Mouse (Mus musculus) liver, embryonic 12.5 days (tissue): ENCODE data around the gene Gm17349. TPM values are rescaled to one million over a fixed set of nuclear protein-coding genes. Genes with fewer than 3 reads are reported as not detected.

Experiments
- ATAC-seq: fragments of 200-750 bp; cut with Nextera tagmentation; 2 replicates; pipeline ENCODE4 v1.8.0; 2017; ENCODE audit warnings: moderate number of reproducible peaks, mild to moderate bottlenecking, moderate library complexity
- H3K27ac ChIP-seq: fragments of 300-500 bp; sonication (generic); 2 replicates; pipeline ENCODE4 v1.5.1; 2016; ENCODE audit warnings: mild to moderate bottlenecking
- H3K27me3 ChIP-seq: fragments of 300-500 bp; sonication (generic); replicated peaks from 2 replicates; pipeline ENCODE4 v1.6.1; 2016; ENCODE audit warnings: mild to moderate bottlenecking, moderate library complexity
- H3K36me3 ChIP-seq: fragments of 300-500 bp; sonication (generic); 2 replicates; pipeline ENCODE4 v1.6.1; 2016; ENCODE audit warnings: mild to moderate bottlenecking, moderate library complexity
- H3K4me1 ChIP-seq: fragments of 300-500 bp; sonication (generic); 2 replicates; pipeline ENCODE4 v1.6.1; 2016
- H3K4me2 ChIP-seq: fragments of 300-500 bp; sonication (generic); 2 replicates; pipeline ENCODE4 v1.6.1; 2016; ENCODE audit warnings: mild to moderate bottlenecking, moderate library complexity
- H3K4me3 ChIP-seq: fragments of 300-500 bp; sonication (generic); 2 replicates; pipeline ENCODE4 v1.5.1; 2016; ENCODE audit warnings: mild to moderate bottlenecking, moderate library complexity
- H3K9ac ChIP-seq: fragments of 300-500 bp; sonication (generic); 2 replicates; pipeline ENCODE4 v1.6.1; 2016; ENCODE audit warnings: mild to moderate bottlenecking, moderate library complexity
- H3K9me3 ChIP-seq: fragments of 300-500 bp; sonication (generic); replicated peaks from 2 replicates; pipeline ENCODE4 v1.6.1; 2016; ENCODE audit warnings: mild to moderate bottlenecking, moderate library complexity
- WGBS: fragments of 180-500 bp; shearing (Covaris S2); methylation state at CpG from one replicate; pipeline ENCODE4 v1.1.7; 2016; ENCODE audit not compliant: insufficient replicate concordance; 5-methylcytosine and 5-hydroxymethylcytosine counted together
- polyA plus RNA-seq: library from polyadenylated mRNA; unstranded; fragments of >200 nt; fragmentation: Nextera tagmentation; extraction: Ambion mirVana; gene quantifications from 2 replicates; pipeline ENCODE4 v1.2.1, GENCODE M21; 2016

The Gm17349 gene
- polyA plus RNA-seq, 1 experiment from 2014 or later, result not detected

- Histone ChIP-seq H3K4me2 (no peak overlapping the region), H3K4me1 (peaks cover 33% of the 10 kb centered on the region), H3K27ac (no peak overlapping the region), H3K9me3 (peaks cover 4% of the 10 kb centered on the region; the same call in 1 of the 2 replicates), H3K27me3 (peaks cover 98% of the 10 kb centered on the region), H3K36me3 (no peaks in the 10 kb centered on the region), H3K9ac (no peak overlapping the region), H3K4me3 (no peak overlapping the region)
- 3% methylated on average over 12 of the region's 12 CpGs for WGBS
- no peak for ATAC-seq
Observed at GRCm38 (mm10) chr15:99668881-99669280, 36.4 kb downstream of the Gm17349 start.

DNA sequence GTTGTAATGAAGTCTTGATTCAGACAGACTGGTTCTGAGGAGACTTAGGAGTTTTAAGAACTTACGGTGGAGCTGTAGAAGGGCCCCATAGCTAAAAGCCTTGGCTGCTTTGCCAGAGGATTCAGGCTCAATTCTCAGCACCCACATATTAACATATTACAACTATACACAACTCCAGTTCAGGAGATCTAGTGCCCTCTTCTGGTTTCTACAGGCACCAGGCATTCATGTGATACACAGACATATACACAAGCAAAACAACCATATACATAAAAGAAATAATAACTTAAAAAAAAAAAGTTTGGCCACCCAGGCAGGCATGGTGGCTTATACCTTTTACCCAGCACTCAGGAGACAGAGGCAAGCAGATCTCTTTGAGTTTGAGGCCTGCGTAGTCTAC lies 37.7 kb downstream of the Gm17349 start:
- Histone ChIP-seq H3K9ac (no peak overlapping the region), H3K4me1 (peaks cover 44% of the 10 kb centered on the region), H3K4me2 (no peak overlapping the region), H3K27me3 (peaks cover 97% of the 10 kb centered on the region), H3K36me3 (no peaks in the 10 kb centered on the region), H3K4me3 (no peak overlapping the region), H3K9me3 (peaks cover 4% of the 10 kb centered on the region; the same call in 1 of the 2 replicates), H3K27ac (no peak overlapping the region)
- ATAC-seq, result no peak
- 86% methylated on average over 2 of the region's 2 CpGs for WGBS

- peaks cover 46% of the 10 kb centered on the region for H3K4me1 ChIP-seq
Observed at GRCm38 (mm10) chr15:99664600-99665451, 40.5 kb downstream of the Gm17349 start.

GRCm38 (mm10) chr15:99663964-99664599 lies 41.2 kb downstream of the Gm17349 start:
- no peaks in the 10 kb centered on the region for H3K36me3 ChIP-seq
- H3K9ac ChIP-seq, result peak overlapping the region; percentile 46; the same call in 1 of the 2 replicates
- peak overlapping the region; percentile 39 for H3K4me3 ChIP-seq
- no peak for ATAC-seq
- H3K4me2 ChIP-seq, result peak overlapping the region; percentile 72
- peaks cover 4% of the 10 kb centered on the region; the same call in 1 of the 2 replicates for H3K9me3 ChIP-seq
- peaks cover 46% of the 10 kb centered on the region for H3K4me1 ChIP-seq
- peak overlapping the region; percentile 62; the same call in 1 of the 2 replicates for H3K27ac ChIP-seq
- WGBS, result 6% methylated on average over 17 of the region's 17 CpGs
- peaks cover 92% of the 10 kb centered on the region for H3K27me3 ChIP-seq

More at GRCm38 (mm10) chr15:99664600-99665451, 40.5 kb downstream of the Gm17349 start:
- ATAC-seq, result peak; percentile 97
- Histone ChIP-seq H3K27me3 (peaks cover 96% of the 10 kb centered on the region), H3K4me3 (peak overlapping the region; percentile 39), H3K9me3 (peaks cover 4% of the 10 kb centered on the region; the same call in 1 of the 2 replicates), H3K27ac (peak overlapping the region; percentile 62; the same call in 1 of the 2 replicates), H3K9ac (peak overlapping the region; percentile 46; the same call in 1 of the 2 replicates), H3K36me3 (no peaks in the 10 kb centered on the region), H3K4me2 (peak overlapping the region; percentile 72)
- under 1% methylated on average over 51 of the region's 52 CpGs for WGBS

GRCm38 (mm10) chr15:99662371-99662770 lies 42.9 kb downstream of the Gm17349 start:
- WGBS, result 4% methylated on average over 7 of the region's 7 CpGs
- Histone ChIP-seq H3K4me1 (peaks cover 46% of the 10 kb centered on the region), H3K4me2 (peak overlapping the region; percentile 24; the same call in 1 of the 2 replicates), H3K27ac (no peak overlapping the region), H3K4me3 (no peak overlapping the region), H3K36me3 (no peaks in the 10 kb centered on the region), H3K9ac (no peak overlapping the region), H3K27me3 (peaks cover 92% of the 10 kb centered on the region), H3K9me3 (peaks cover 2% of the 10 kb centered on the region; the same call in 1 of the 2 replicates)
- no peak for ATAC-seq

GRCm38 (mm10) chr15:99661121-99661830 lies 44.0 kb downstream of the Gm17349 start:
- no peak overlapping the region for H3K4me2 ChIP-seq
- H3K4me1 ChIP-seq, result peaks cover 46% of the 10 kb centered on the region
- H3K9ac ChIP-seq, result no peak overlapping the region
- H3K27ac ChIP-seq, result no peak overlapping the region
- no peaks in the 10 kb centered on the region for H3K36me3 ChIP-seq
- peaks cover 92% of the 10 kb centered on the region for H3K27me3 ChIP-seq
- H3K9me3 ChIP-seq, result no peaks in the 10 kb centered on the region
- no peak overlapping the region for H3K4me3 ChIP-seq
- no peak for ATAC-seq
- WGBS, result 85% methylated on average over 15 of the region's 15 CpGs

DNA sequence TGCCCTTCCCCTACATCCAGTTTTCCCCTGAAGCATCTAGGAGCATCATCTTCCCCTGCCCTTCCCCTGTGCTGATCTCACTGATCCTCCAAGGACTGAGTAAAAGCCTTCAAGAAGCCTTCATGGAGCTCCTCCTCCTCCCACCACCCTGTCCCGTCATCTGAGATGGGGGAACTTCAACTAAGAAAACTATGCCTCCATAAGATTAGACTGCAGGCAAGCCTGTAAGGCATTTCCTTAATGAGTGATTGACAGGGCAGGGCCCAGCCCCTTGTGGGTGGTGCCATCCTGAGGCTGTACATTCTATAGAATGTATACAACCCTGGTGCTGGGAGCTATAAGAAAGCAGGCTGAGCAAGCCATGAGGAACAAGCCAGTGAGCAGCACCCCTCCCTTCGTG lies 46.9 kb downstream of the Gm17349 start:
- 0 out of 2 replicates have a peak, but pooled peaks have one; percentile 14 for ATAC-seq
- Histone ChIP-seq H3K27ac (no peak overlapping the region), H3K4me1 (peaks cover 27% of the 10 kb centered on the region), H3K9me3 (no peaks in the 10 kb centered on the region), H3K36me3 (no peaks in the 10 kb centered on the region), H3K27me3 (peaks cover 94% of the 10 kb centered on the region), H3K4me3 (no peak overlapping the region), H3K4me2 (no peak overlapping the region), H3K9ac (no peak overlapping the region)
- WGBS, result 12% methylated on average over 2 of the region's 2 CpGs

DNA sequence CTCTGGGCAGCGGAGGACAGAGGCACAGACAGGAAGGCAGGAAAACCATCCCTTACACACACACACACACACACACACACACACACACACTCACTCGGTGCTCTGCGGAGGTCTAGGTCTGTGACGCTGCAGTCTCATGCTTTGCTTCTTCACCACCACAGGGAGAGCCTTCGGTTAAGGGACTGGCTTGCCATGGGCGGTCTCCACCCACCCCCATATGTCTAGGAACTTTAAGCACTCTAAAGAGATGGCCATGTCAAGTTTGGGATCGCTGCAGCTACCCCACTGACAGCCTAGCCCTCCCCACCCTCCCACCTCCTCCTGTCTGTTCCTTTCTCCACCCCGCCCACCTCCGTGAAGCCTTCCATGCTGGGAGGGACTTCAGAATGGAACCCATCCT lies 49.3 kb downstream of the Gm17349 start:
- no peaks in the 10 kb centered on the region for H3K9me3 ChIP-seq
- H3K4me3 ChIP-seq, result no peak overlapping the region
- no peak for ATAC-seq
- peaks cover 84% of the 10 kb centered on the region for H3K27me3 ChIP-seq
- H3K9ac ChIP-seq, result no peak overlapping the region
- WGBS, result 31% methylated on average over 9 of the region's 9 CpGs
- H3K27ac ChIP-seq, result no peak overlapping the region
- H3K4me1 ChIP-seq, result peaks cover 24% of the 10 kb centered on the region
- H3K4me2 ChIP-seq, result no peak overlapping the region
- no peaks in the 10 kb centered on the region for H3K36me3 ChIP-seq

GRCm38 (mm10) chr15:99653876-99654275 lies 51.4 kb downstream of the Gm17349 start:
- H3K27me3 ChIP-seq, result peaks cover 67% of the 10 kb centered on the region

GRCm38 (mm10) chr15:99653291-99653690 lies 52.0 kb downstream of the Gm17349 start:
- H3K9me3 ChIP-seq, result no peaks in the 10 kb centered on the region
- peaks cover 61% of the 10 kb centered on the region for H3K27me3 ChIP-seq
- H3K9ac ChIP-seq, result no peak overlapping the region
- H3K4me2 ChIP-seq, result peak overlapping the region; percentile 47
- H3K4me1 ChIP-seq, result peaks cover 48% of the 10 kb centered on the region
- no peak overlapping the region for H3K27ac ChIP-seq
- no peak for ATAC-seq
- H3K36me3 ChIP-seq, result 0 out of 2 replicates have a peak, but pooled peaks cover 8% of the 10 kb centered on the region
- peak overlapping the region; percentile 16; the same call in 1 of the 2 replicates for H3K4me3 ChIP-seq
- WGBS, result 13% methylated on average over 8 of the region's 8 CpGs

More at GRCm38 (mm10) chr15:99653876-99654275, 51.4 kb downstream of the Gm17349 start:
- H3K36me3 ChIP-seq, result 0 out of 2 replicates have a peak, but pooled peaks cover 6% of the 10 kb centered on the region
- peak overlapping the region; percentile 16; the same call in 1 of the 2 replicates for H3K4me3 ChIP-seq
- peaks cover 44% of the 10 kb centered on the region for H3K4me1 ChIP-seq
- H3K9ac ChIP-seq, result no peak overlapping the region
- 9% methylated on average over 21 of the region's 21 CpGs for WGBS
- H3K4me2 ChIP-seq, result peak overlapping the region; percentile 47
- ATAC-seq, result no peak
- H3K9me3 ChIP-seq, result no peaks in the 10 kb centered on the region
- H3K27ac ChIP-seq, result no peak overlapping the region
